Mouse (Mus musculus): Measurements from ENCODE around the gene Copz1.

The Copz1 gene

DNA sequence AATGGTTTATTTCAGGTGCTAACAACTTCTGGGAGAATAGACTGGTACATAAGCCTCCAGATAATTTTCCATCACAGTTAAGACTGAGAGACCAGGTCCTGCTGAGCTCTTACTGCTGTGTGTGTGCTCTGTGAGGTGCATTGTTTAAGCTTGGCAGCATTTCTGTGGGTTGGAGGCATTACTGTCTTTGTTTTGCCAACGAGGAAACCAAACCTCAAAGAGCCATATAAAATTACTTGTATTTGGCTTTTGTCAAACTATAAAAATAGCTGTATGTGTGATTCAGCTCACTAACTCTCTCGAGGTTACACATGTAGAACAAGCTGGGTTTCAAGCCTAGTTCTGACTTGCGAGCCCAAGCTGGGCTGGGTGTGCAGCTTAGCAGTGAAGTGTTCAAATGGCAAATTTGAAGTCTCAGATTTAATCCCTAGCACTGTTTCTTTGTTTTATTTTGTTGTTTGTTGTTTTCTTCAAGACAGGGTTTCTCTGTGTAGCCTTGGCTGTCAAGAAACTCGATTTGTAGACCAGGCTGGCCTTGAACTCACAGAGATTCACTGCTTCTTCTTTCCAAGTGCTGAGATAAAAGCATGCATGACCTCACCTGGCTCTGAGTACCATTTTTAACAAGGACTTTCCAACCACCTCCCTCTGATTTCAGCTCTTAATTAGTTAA, 20.3 kb downstream of the Copz1 start:
- DNase-seq (ENCODE audit: low spot score in 2 of 2): no peak

DNA sequence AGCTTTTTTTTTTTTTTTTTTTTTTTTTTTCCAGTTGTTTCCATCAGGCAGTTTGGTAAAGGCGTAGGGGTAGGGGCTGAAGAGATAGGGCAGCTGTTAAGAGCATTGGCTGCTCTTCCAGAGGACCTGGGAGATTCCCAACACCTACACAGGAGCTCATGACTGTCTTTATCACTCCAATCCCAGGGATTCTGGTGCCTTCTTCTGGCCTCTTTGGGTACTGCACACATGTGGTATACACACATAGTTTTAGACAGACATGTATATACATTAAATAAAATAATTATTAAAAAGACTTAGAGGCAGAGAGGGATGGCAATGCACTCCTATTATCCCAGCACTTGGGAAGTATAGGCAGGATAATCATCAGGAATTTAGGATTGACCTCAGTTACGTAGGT, 20.9 kb downstream of the Copz1 start:
- DNase-seq (ENCODE audit: low spot score in 2 of 2): no peak

- DNase-seq (ENCODE audit: low spot score in 2 of 2): no peak
These were observed 22.1 kb downstream of the Copz1 start for GRCm38 (mm10) chr15:103294649-103295048.

DNA sequence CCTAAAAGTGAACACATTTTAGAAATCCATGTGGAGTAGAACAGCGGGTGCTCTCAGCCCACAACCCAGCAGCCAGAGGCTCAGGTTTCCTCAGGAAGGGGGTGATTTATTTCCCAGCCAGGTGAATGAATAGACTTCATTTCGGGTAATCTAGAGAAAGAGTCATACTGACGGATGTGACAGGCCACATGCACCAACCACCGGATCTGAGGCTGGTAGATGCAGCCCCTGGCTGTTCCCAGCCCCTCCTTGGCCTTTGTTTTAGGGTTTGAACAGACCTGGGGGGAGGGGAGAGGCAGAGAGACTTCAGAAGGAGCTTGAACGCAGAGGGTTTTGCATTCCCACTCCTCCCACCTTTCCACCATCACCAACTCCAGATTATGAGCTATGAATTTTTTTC, 23.3 kb downstream of the Copz1 start:
- no peak for DNase-seq (ENCODE audit: low spot score in 2 of 2)

- DNase-seq (ENCODE audit: low spot score in 2 of 2): no peak
These were observed 24.8 kb downstream of the Copz1 start for GRCm38 (mm10) chr15:103297313-103297712.

DNA sequence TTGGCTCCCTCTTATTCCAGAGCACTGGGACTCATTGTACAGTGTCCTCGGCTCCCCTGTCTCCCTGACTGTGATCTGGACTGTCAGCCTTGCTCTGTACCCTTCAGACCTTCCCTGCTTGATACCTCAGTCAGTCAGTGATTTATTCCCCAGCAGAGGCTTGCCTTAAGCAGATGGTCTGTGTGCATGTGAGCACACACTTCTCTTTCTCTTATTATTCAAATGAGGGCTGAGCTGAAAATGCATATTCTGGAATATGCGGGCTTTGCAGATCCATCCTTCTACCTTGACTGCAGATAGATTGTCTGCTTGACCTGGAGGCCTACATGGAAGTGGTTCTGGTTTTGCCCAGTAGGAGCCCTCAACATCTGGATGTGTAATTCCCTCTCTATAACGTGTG, 25.5 kb downstream of the Copz1 start:
- no peak for DNase-seq (ENCODE audit: low spot score in 2 of 2)

DNA sequence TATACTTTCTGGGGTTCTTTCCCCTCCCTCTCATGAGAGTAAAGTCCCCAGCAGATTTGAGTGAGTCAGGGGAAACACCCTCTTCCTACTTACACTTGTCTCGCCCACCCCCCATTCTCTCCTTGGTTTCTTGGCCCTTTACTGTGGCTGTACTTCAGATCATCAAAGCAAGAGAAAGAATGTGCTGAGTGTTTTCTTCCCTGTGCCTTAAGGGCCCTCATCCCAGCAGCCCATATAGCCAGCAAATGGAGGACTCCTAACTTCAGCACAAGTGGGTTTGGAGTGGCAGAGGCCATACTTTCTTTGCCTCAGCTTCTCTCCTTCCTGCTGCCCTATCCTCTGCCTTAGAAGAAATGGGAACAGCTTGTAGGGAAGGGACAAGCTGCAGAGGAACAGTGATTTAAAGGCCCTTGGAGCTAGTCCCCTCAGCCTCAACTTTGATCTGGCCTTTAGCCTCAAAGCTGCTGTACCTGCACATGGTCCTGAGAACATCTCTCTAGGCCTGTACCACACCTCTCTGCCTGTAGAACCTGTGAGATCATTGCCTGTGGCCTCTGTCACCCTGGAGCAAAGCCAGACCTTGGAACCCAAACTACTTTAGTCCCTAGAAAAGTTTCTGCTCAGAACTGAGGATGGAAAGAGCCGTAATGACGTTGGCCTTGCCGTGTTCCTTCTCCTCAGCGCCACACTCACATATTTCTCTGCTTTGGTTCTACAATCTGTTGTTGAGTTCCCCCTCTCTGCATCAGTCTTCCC, 26.5 kb downstream of the Copz1 start:
- DNase-seq (ENCODE audit: low spot score in 2 of 2): no peak

DNA sequence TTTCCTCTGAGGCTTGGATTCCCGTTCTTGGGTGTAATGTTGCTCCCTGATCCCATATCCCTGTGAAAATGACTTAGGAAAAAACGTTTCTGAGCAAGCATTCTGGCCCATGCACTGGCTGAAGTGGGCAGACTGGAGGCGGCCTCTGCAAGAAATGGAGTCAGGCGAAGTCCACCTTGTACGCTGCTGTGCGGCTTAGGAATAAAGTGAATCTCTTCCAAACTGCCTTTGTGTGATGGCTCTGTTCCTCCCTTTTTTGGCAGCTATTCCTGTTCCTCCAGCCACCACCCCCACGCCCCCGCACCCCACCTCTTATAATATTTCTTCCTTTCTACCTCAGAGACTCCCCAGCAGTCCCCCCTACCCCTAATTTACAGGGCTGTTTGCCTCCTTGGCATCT, 27.1 kb downstream of the Copz1 start:
- no peak for DNase-seq (ENCODE audit: low spot score in 2 of 2)

DNA sequence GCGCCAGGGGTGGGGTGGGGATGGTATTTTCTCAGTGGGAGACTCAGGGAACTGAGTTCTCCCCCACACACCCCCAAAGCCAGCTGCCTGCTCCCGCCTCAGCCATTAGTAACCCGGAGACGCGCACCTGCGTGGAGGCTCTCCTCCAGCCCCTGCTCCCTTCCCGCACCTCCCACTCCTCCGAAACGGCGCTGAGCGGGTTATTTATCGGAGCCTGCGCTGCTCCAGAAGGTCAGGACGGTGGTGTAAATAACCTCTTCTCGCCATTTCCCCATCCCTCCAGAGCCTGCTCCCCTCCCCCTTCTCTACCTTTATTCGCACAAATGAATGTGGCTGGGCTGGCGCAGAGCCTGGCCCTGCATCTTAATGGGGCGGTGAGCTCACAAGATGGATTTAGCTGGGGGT, 27.6 kb downstream of the Copz1 start:
- no peak for DNase-seq (ENCODE audit: low spot score in 2 of 2)

DNA sequence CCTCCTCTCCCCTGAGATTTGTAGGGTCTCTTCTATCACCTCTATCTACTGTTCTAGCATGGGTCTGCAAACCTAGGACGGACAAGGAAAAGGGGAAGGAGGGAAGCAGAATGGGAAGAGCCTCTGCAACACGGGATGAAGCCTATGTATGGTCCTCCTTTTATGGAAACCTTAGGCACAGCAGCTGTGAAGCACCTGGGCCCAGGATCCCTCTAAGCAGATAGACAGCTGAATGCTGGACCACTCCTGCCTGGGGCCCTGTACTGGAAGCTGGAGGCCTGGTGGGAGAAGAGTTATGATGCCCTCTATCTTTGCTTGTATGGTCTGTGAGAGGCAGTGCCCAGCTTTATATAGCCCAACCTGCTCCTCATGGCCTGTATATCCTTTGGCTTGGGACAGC, 28.0 kb downstream of the Copz1 start:
- no peak for DNase-seq (ENCODE audit: low spot score in 2 of 2)

DNA sequence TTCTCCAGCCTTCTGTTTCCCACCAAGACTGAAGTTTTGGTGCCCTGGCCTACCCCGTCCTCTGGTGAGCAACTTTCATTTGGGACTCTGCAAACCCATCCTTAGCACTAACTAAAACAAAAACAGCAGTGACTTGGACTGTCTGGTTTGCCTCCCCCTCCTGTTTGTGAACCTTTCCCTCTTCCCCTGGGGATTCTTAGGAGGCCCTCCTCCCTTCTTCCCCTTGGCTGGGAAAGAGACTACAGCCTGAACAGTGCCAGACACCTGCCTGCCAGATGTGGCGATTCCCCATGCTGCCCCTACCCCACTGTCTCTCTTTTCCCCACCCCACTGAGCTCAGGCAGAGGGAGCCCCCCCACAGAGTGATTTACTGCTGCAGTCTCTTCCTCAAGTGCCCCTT, 28.5 kb downstream of the Copz1 start:
- DNase-seq (ENCODE audit: low spot score in 2 of 2): no peak

GRCm38 (mm10) chr15:103301547-103302340, 29.2 kb downstream of the Copz1 start:
- DNase-seq (ENCODE audit: low spot score in 2 of 2): no peak

DNA sequence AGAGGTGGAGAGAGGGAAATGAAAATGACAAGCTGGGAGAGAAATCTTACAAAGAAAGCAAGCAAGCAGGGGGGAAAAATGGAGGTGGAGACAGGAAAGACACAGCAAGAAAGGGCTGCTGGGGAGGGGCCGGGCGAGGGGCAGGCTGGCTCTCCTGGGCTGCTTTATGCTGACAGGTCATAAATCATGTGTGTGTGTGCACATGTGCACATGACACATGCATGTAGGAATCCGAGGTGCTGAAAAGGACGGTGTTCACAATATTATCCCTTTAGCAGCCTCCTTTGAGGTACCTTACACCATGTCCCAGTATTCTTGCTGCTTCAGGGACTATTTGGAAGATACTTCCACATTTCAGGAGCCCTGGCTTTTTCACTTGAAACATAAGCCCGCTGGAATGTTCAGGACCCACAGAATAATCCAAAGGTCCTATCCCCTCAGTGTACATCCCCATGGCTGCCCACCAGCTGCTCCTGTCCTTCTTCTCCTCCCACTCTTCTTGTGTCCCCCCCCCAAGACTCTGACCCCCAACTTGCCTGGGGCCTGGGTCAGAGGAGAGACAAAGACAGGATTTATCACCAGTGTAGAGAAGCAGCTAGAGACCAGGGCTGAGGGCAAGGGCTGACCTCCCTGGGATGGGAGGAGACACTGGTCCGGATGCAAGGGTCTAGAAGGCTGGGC, 30.0 kb downstream of the Copz1 start:
- no peak for DNase-seq (ENCODE audit: low spot score in 2 of 2)

GRCm38 (mm10) chr15:103303916-103304615, 31.6 kb downstream of the Copz1 start:
- no peak for DNase-seq (ENCODE audit: low spot score in 2 of 2)

DNA sequence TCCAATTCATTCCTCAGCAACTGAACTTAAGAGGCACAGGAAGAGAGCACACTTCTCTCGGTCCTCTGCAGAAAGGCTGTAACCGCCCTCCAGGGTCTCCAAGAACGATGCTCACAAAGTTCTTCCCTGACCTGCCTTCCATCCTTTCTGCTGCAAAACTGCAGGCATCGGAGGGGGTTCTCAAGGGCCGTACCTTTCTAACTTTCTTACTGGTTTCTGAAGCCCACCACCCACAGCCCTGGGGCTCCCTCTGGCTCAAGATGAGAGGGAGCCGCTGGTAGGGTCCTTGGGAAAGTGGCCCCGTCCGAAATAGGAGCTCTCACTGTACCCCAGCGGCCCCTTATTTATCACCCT, 32.1 kb downstream of the Copz1 start:
- DNase-seq (ENCODE audit: low spot score in 2 of 2): no peak

GRCm38 (mm10) chr15:103305070-103305678, 32.7 kb downstream of the Copz1 start:
- DNase-seq (ENCODE audit: low spot score in 2 of 2): peak; percentile 57 to 71

DNA sequence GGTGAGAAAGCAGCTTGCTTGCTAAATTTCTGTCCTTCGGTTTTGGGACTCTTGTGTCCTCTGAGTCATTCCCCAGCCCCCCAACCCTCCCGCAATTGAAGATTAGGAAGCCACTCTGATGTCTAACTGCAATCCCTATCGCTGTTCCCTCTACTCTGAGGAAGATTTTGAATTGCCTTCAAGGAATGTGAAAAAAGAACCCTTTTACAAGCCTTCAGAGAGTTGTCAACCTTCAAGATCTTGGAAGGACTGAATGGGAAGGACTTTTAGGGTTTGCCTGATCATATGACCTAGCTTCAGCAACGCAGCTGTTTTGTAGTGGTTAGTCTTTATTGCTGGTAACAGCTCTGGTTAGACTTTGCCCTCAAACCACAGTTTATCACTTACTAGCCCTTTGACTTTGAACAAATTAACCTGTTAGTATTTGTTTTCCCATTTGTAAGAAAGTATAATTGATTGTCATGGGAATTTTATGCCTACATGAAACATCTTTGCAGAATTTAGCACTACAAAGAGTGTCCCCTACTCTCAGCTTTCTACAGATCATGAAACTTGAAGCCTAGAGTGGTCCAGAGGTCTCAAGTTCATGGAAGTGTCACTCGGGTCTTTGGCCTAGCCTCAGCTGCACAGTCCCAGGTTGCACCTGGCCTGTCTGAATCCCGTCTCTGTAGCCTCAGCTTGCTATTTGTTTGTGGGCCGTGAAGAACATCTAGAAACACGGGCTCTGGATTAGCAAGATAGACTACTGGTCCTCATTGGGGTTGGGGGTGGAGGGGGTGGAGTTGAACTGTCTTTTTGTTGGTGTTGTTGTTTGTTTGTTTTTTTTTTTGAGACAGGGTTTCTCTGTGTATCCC, 33.5 kb downstream of the Copz1 start:
- no peak for DNase-seq (ENCODE audit: low spot score in 2 of 2)

DNA sequence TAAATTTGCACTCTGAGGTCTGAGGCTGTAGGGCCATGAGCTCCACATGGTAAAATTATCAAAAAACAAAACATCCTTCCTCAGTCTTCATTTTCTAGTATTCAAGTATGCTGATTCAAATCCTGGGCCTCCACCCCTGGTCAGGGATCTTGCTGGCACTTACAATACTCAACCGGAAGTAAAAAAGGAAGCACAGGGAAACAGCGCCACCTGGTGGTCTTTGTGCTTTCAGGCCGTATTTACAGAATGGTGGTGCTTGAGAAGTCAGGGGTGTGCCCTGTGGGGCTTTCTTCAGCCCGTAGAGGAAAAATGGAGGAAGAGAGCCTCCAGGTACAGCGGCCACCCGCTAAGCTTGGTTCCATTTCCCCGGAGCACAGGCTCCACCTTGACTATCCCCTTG, 34.6 kb downstream of the Copz1 start:
- peak; percentile 77 to 88 for DNase-seq (ENCODE audit: low spot score in 2 of 2)

- no peak for DNase-seq (ENCODE audit: low spot score in 2 of 2)
These were observed 35.8 kb downstream of the Copz1 start for GRCm38 (mm10) chr15:103308056-103308875.

Data from spleen, postnatal 14 days (tissue).